Mouse (Mus musculus): ENCODE results near the gene Slc25a45. TPM values are rescaled to one million over a fixed set of nuclear protein-coding genes. Genes with fewer than 3 reads are reported as not detected.

Slc25a45 gene
- total and polyA plus RNA-seq, 2 experiments from 2014 or later, result 2.2 to 2.9 TPM

GRCm38 (mm10) chr19:5832326-5832725 is 45.3 kb upstream of the Slc25a45 start:
- H3K27ac ChIP-seq (ENCODE audit: low read depth, low read length), result no peak overlapping the region
- H3K36me3 ChIP-seq (ENCODE audit: insufficient read depth), result no peaks in the 10 kb centered on the region
- no peak overlapping the region for H3K9ac ChIP-seq
- no peaks in the 10 kb centered on the region for H3K27me3 ChIP-seq (ENCODE audit: insufficient read depth, low read length)
- H3K9me3 ChIP-seq (ENCODE audit: low read length), result no peaks in the 10 kb centered on the region
- no peak for DNase-seq
- H3K4me2 ChIP-seq (ENCODE audit: low read depth), result no peak overlapping the region
- H3K4me3 ChIP-seq (ENCODE audit: low read depth, low read length), result no peak overlapping the region
- 60% methylated on average over 6 of the region's 6 CpGs for WGBS
- no peaks in the 10 kb centered on the region for H3K4me1 ChIP-seq (ENCODE audit: insufficient read depth)
- TF ChIP-seq CTCF (IDR thresholded peaks at IDR 0.05; ENCODE audit: low read depth), result no peak
- ATAC-seq, result no peak

DNA sequence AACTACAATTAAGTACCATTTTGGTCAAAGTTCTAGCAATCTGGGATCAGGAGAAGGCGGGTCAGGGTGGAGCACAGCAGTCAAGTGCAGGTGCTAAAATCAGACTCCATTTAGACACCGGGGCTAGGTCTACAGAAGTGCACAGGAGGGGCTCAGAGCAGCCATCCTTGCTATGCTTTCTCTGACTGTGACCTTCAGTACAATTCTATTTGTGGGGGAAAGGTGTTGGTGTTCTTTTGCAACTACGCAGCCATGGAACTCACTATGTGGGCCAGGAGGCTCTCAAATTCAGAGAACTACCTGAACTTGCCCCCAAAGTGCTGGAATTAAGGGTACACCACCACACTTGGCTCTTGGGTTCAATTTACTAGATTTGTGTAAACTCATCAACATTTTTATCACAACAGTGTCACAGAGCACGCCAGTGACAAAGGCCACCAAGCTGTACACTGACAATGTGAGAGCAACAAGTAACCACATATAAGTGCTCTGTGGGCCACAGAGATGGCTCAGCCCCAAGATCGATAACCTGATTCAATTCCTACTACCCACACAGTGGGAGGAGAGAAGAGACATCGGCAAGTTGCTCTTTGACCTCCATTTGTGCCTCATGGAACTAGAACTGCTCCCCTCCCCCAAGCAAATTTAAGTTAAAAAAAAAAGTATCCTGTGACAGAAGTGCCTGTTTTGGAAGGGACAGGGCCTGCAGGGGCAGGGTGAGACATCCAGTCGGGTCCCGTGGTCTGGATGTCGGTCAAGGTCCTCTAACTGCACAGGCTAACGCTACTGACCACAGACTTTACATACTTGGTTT is 44.1 kb upstream of the Slc25a45 start:
- Histone ChIP-seq H3K4me3 (ENCODE audit: low read depth, low read length) (no peak overlapping the region), H3K4me2 (ENCODE audit: low read depth) (no peak overlapping the region), H3K9me3 (ENCODE audit: low read length) (no peaks in the 10 kb centered on the region), H3K27ac (ENCODE audit: low read depth, low read length) (no peak overlapping the region), H3K9ac (no peak overlapping the region), H3K4me1 (ENCODE audit: insufficient read depth) (no peaks in the 10 kb centered on the region), H3K36me3 (ENCODE audit: insufficient read depth) (no peaks in the 10 kb centered on the region), H3K27me3 (ENCODE audit: insufficient read depth, low read length) (no peaks in the 10 kb centered on the region)
- DNase-seq (no peak), ATAC-seq (no peak)
- TF ChIP-seq CTCF (IDR thresholded peaks at IDR 0.05; ENCODE audit: low read depth), result no peak
- 92% methylated on average over 10 of the region's 10 CpGs for WGBS

GRCm38 (mm10) chr19:5834260-5834925 is 43.2 kb upstream of the Slc25a45 start:
- H3K27me3 ChIP-seq (ENCODE audit: insufficient read depth, low read length), result no peaks in the 10 kb centered on the region
- H3K27ac ChIP-seq (ENCODE audit: low read depth, low read length), result no peak overlapping the region
- H3K4me1 ChIP-seq (ENCODE audit: insufficient read depth), result no peaks in the 10 kb centered on the region
- no peak overlapping the region for H3K4me2 ChIP-seq (ENCODE audit: low read depth)
- no peaks in the 10 kb centered on the region for H3K9me3 ChIP-seq (ENCODE audit: low read length)
- DNase-seq (no peak), ATAC-seq (no peak)
- no peak overlapping the region for H3K9ac ChIP-seq
- 91% methylated on average over 12 of the region's 12 CpGs for WGBS
- H3K36me3 ChIP-seq (ENCODE audit: insufficient read depth), result no peaks in the 10 kb centered on the region
- no peak for TF ChIP-seq CTCF (IDR thresholded peaks at IDR 0.05; ENCODE audit: low read depth)
- no peak overlapping the region for H3K4me3 ChIP-seq (ENCODE audit: low read depth, low read length)

DNA sequence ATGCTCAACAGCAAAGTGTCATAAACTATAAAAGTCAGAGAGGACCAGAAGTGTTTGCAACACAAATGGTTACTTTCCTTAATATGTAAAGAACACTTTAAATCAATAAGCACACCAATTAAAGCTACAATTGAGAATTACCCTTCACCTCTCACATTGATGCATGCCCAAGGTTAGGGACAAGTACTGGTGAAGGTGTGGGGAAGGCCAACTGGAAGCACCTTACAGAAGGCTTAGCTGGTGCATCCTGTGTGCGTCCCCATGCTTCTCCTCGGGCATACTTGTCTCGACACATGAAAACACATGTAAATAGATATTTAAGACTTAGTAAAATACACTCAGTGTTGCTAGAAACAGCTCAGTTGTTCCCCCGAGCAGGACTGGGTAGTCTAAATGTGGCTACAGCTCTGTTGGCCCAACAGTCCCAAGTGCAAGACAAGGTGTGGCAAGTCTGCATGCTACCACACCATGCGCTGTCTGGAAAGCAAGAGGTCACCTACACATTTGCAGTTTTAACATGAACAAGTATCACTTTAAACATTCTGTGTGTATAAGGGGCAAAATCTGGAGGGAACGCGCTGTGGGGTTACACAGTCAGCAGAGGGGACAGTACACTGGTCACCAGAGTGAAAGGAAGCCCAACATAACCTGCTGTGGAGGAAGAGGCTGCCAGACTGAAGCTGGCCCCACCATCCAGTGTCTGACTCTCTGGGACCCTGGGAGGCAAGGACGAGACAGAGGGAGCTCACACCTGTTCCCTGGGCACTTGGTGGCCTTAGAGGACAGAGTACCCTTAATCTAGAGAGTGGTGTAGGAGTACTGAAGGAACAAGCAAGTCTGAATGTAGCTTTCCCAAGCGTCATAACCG is 42.3 kb upstream of the Slc25a45 start:
- Histone ChIP-seq H3K4me2 (ENCODE audit: low read depth) (no peak overlapping the region), H3K4me3 (ENCODE audit: low read depth, low read length) (no peak overlapping the region), H3K4me1 (ENCODE audit: insufficient read depth) (no peaks in the 10 kb centered on the region), H3K27ac (ENCODE audit: low read depth, low read length) (no peak overlapping the region), H3K9me3 (ENCODE audit: low read length) (no peaks in the 10 kb centered on the region), H3K9ac (no peak overlapping the region), H3K27me3 (ENCODE audit: insufficient read depth, low read length) (no peaks in the 10 kb centered on the region), H3K36me3 (ENCODE audit: insufficient read depth) (no peaks in the 10 kb centered on the region)
- DNase-seq, result no peak
- no peak for TF ChIP-seq CTCF (IDR thresholded peaks at IDR 0.05; ENCODE audit: low read depth)
- ATAC-seq, result no peak
- 91% methylated on average over 10 of the region's 10 CpGs for WGBS

DNA sequence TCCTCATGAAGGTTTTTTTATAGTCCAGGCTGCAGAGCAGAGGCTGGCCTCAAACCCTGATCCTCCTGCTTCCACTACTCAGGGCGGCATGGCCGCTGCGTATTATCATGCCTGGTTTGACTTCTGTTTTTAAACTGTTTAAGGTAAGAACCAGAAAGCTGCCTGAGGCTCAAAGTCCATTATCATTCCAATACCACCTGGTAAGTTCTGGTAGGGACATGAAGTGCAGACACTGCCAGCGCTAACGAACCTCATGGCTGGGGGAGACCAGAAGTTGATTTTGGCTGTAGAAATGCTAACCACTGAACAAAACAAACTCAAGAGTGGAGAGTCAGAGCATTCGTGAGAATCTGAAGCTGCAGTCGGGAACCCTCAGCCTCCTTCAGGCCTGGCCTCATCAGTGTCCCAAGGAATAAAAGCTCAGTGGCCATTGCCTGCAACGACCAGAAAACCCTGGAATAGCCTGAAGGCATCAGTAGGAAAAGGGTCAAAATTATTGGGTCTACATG is 41.6 kb upstream of the Slc25a45 start:
- H3K9ac ChIP-seq, result no peak overlapping the region
- DNase-seq (no peak), ATAC-seq (no peak)
- no peak overlapping the region for H3K4me3 ChIP-seq (ENCODE audit: low read depth, low read length)
- no peaks in the 10 kb centered on the region for H3K4me1 ChIP-seq (ENCODE audit: insufficient read depth)
- no peak overlapping the region for H3K27ac ChIP-seq (ENCODE audit: low read depth, low read length)
- H3K36me3 ChIP-seq (ENCODE audit: insufficient read depth), result no peaks in the 10 kb centered on the region
- no peak for TF ChIP-seq CTCF (IDR thresholded peaks at IDR 0.05; ENCODE audit: low read depth)
- no peaks in the 10 kb centered on the region for H3K9me3 ChIP-seq (ENCODE audit: low read length)
- 74% methylated on average over 8 of the region's 8 CpGs for WGBS
- no peak overlapping the region for H3K4me2 ChIP-seq (ENCODE audit: low read depth)
- H3K27me3 ChIP-seq (ENCODE audit: insufficient read depth, low read length), result no peaks in the 10 kb centered on the region

DNA sequence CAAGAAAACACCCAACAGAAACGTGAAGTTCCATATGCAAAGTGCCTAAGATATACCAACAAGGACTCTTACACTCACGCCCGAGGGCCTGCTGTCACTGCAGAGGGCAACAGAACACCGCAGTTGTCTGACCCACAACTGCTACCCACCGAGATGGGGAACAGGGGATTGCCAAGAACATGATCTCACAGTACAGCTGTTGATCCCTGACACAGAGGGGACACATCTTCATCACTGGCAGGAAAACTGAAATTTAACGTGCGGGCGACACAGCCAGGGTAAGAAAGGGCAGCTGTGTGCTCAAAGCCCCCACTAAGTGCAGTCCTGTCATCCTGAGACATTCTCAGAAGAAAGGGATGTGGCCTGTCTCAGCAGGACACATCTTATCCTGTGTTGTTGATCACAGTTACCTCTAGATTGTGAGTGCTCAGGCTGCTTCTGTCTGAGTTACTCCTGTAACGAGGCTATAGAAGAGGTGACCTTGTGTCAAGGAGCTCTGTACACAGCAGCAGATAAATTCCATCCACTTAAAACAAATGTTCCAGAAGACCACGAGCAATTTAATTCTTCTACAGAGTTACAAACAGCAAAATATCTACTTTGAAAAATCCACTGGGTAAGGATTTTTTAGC is 40.6 kb upstream of the Slc25a45 start:
- Histone ChIP-seq H3K9ac (no peak overlapping the region), H3K9me3 (ENCODE audit: low read length) (no peaks in the 10 kb centered on the region), H3K4me3 (ENCODE audit: low read depth, low read length) (no peak overlapping the region), H3K27ac (ENCODE audit: low read depth, low read length) (no peak overlapping the region), H3K4me2 (ENCODE audit: low read depth) (no peak overlapping the region), H3K36me3 (ENCODE audit: insufficient read depth) (no peaks in the 10 kb centered on the region), H3K4me1 (ENCODE audit: insufficient read depth) (no peaks in the 10 kb centered on the region), H3K27me3 (ENCODE audit: insufficient read depth, low read length) (no peaks in the 10 kb centered on the region)
- no peak for TF ChIP-seq CTCF (IDR thresholded peaks at IDR 0.05; ENCODE audit: low read depth)
- no peak for ATAC-seq
- no peak for DNase-seq
- 75% methylated on average over 10 of the region's 10 CpGs for WGBS
